12 mouse cellular contexts compared by ENCODE assay signal in the genomic region with DNA sequence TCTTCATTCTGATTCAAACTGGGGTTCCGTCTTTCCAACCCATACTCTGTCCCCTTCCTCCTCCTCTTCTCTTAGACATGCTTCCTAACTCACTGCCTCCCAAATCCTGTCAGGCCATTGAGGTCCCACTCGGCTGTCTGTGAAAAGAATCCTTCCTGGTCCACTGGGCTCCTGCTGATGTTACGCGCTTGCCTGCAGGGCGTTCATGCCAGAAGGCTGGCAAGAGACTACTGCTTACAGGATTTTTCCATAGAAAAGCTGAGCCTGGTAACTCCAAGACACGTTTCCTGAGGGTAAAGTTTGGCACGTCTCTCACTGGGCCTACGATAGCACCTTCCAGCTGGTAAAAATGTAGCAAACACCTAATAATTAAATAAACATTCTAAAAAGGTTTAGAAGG.
"Had no signal": no experiment of that assay in that cellular context is flagged by ENCODE, and none has a peak within 500 bp of the region (broad histone marks: within the 10 kb centered on the region; RNA-seq: fewer than 3 reads in every experiment).

No protein-coding gene starts in this region.

- H3K4me2 ChIP-seq: liver, embryonic 11.5 days; liver, embryonic 15.5 days; midbrain, embryonic 15.5 days; neural tube, embryonic 12.5 days had no signal

- H3K4me3 ChIP-seq: liver, embryonic 15.5 days; midbrain, embryonic 15.5 days; neural tube, embryonic 12.5 days had no signal

- ATAC-seq: lung, postnatal 0 days; midbrain, embryonic 15.5 days had no signal

- H3K36me3 ChIP-seq: liver, embryonic 15.5 days; midbrain, embryonic 15.5 days; neural tube, embryonic 12.5 days had no signal

- H3K27ac ChIP-seq: kidney, postnatal 0 days; liver, embryonic 15.5 days; midbrain, embryonic 15.5 days; neural tube, embryonic 12.5 days; stomach, postnatal 0 days had no signal

- DNase-seq: kidney, adult 9 months; kidney, postnatal 4 days; lung, adult 2 months; lung, postnatal 36 days; thymus, postnatal 4 days had no signal

- H3K9ac ChIP-seq: liver, embryonic 15.5 days; midbrain, embryonic 15.5 days; neural tube, embryonic 12.5 days had no signal

- H3K27me3 ChIP-seq: liver, embryonic 15.5 days; midbrain, embryonic 15.5 days; neural tube, embryonic 12.5 days had no signal

- H3K9me3 ChIP-seq: liver, embryonic 15.5 days; midbrain, embryonic 15.5 days; neural tube, embryonic 12.5 days had no signal
